Mouse (Mus musculus) naive thymus-derived CD4-positive, alpha-beta T cell, adult 2 months (primary cell): ENCODE data around the gene Kcne4.

Experiments
- DNase-seq: peaks from one replicate; pipeline ENCODE4 v3.0.0-alpha.2; 2011; ENCODE audit warnings: low read depth

Kcne4 gene

DNA sequence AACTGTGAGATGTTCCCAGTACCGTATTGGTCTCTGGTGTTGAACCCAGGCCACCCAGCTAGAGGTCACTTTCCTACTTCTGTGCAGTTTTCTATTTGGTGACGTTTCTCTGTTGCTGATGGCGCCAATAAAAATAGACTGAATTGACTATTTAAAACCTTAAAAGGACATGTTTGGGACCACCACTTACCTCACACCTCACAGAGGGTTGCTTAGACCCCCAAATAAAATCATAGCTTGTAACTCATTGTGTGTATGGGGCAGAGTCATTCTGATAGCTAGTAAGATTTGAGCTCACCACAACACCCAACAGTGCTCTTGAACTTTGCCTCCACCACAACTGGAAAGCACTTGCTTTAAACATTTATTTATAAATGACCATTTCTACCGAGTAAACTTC, 43.0 kb downstream of the Kcne4 start:
- DNase-seq: no peak

- DNase-seq: no peak
Measured at GRCm38 (mm10) chr1:78860056-78860455, 43.5 kb downstream of the Kcne4 start.

- DNase-seq: no peak
Measured at GRCm38 (mm10) chr1:78862281-78862680, 45.7 kb downstream of the Kcne4 start.

GRCm38 (mm10) chr1:78863833-78864232, 47.3 kb downstream of the Kcne4 start:
- no peak for DNase-seq

DNA sequence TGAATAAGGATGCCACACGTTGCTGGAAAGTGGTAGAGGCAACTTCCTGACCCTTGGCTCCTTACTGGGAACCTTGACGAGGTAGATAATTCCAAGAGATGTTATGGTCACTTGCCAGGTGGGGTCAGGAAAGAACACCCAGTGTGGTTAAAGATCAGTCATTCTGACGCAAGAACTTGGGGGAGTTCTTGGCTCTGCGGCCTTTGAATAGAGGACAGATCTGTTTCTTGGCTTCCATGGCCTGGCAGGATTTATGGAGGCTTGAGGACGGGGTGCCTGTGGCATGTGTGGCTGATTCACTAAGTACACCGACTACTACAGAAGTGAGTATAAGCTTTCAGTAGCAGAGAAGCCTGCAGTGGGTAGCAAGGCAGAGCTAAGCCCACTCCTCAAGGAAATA, 47.8 kb downstream of the Kcne4 start:
- no peak for DNase-seq

GRCm38 (mm10) chr1:78864799-78865346, 48.3 kb downstream of the Kcne4 start:
- no peak for DNase-seq

DNA sequence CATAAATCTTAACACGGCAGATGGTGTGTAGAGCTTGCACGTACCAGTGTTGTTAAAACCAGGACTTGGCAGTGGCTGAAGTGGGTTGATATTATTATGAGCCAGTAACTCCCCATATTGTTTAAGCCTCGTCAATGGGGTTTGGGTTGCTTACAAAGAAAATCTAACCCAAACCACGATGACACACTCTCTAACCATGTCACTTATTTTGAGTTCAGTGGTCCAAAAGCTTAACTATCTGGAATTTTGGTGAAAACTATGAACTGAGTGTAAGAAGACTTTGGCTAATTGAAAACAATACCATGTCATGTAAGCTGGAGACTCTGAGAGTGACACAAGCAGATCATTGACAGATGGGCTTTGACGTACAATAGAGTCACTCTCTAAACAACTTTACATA, 49.4 kb downstream of the Kcne4 start:
- DNase-seq: no peak

GRCm38 (mm10) chr1:78866455-78866854, 49.9 kb downstream of the Kcne4 start:
- no peak for DNase-seq
